ENCODE assay signal across 28 mouse cellular contexts in genomic region chr19:46016023-46016422, GRCm38 (mm10). TPM values are rescaled to one million over a fixed set of nuclear protein-coding genes. Genes with fewer than 3 reads are reported as not detected.
"Had no signal": no experiment of that assay in that cellular context is flagged by ENCODE, and none has a peak within 500 bp of the region (broad histone marks: within the 10 kb centered on the region; RNA-seq: fewer than 3 reads in every experiment).

No protein-coding gene starts in this region.

- ATAC-seq: forebrain, embryonic 13.5 days; forebrain, embryonic 14.5 days; forebrain, embryonic 15.5 days; forebrain, embryonic 16.5 days; forebrain, postnatal 0 days had no signal

- DNase-seq: cerebellum, adult 8-10 months; cerebellum, adult 9-10 months; cerebellum, adult 9-11 months; cerebellum, postnatal 10 days; cerebellum, postnatal 14 days; cerebellum, postnatal 25 days; cerebellum, postnatal 36 days; embryo, embryonic 11 days; forebrain, postnatal 0 days; gastrocnemius, adult 2 months; gastrocnemius, postnatal 10 days; gastrocnemius, postnatal 14 days; gastrocnemius, postnatal 25 days; gastrocnemius, postnatal 36 days; heart, adult 11 months; heart, adult 18-20 months; heart, adult 2 months had no signal

- H3K9me3 ChIP-seq: embryonic facial prominence, embryonic 10.5 days; embryonic facial prominence, embryonic 12.5 days; embryonic facial prominence, embryonic 13.5 days; embryonic facial prominence, embryonic 15.5 days; forebrain, embryonic 12.5 days; forebrain, embryonic 13.5 days; forebrain, embryonic 15.5 days had no signal

- H3K4me3 ChIP-seq: embryonic facial prominence, embryonic 10.5 days; embryonic facial prominence, embryonic 12.5 days; embryonic facial prominence, embryonic 13.5 days; embryonic facial prominence, embryonic 15.5 days; erythroblast, embryonic 14.5 days; forebrain, embryonic 10.5 days; forebrain, embryonic 12.5 days; forebrain, embryonic 13.5 days; forebrain, embryonic 15.5 days; gastrocnemius, adult 2 months; heart, adult 2 months had no signal

- H3K27ac ChIP-seq: embryonic facial prominence, embryonic 10.5 days; embryonic facial prominence, embryonic 12.5 days; embryonic facial prominence, embryonic 13.5 days; embryonic facial prominence, embryonic 15.5 days; forebrain, embryonic 10.5 days; forebrain, embryonic 12.5 days; forebrain, embryonic 13.5 days; forebrain, embryonic 15.5 days; gastrocnemius, adult 2 months; heart, adult 2 months had no signal

- H3K27me3 ChIP-seq: embryonic facial prominence, embryonic 12.5 days; embryonic facial prominence, embryonic 13.5 days; embryonic facial prominence, embryonic 15.5 days; forebrain, embryonic 12.5 days; forebrain, embryonic 13.5 days; forebrain, embryonic 15.5 days had no signal

- H3K4me1 ChIP-seq: embryonic facial prominence, embryonic 10.5 days; embryonic facial prominence, embryonic 12.5 days; embryonic facial prominence, embryonic 13.5 days; forebrain, embryonic 10.5 days; forebrain, embryonic 12.5 days; forebrain, embryonic 13.5 days; forebrain, embryonic 15.5 days had no signal

- H3K9ac ChIP-seq: embryonic facial prominence, embryonic 12.5 days; embryonic facial prominence, embryonic 13.5 days; embryonic facial prominence, embryonic 15.5 days; forebrain, embryonic 12.5 days; forebrain, embryonic 13.5 days; forebrain, embryonic 15.5 days; forebrain, postnatal 0 days had no signal

- H3K4me2 ChIP-seq: embryonic facial prominence, embryonic 12.5 days; embryonic facial prominence, embryonic 13.5 days; embryonic facial prominence, embryonic 15.5 days; forebrain, embryonic 12.5 days; forebrain, embryonic 13.5 days; forebrain, embryonic 15.5 days had no signal

- H3K36me3 ChIP-seq: embryonic facial prominence, embryonic 10.5 days; embryonic facial prominence, embryonic 12.5 days; embryonic facial prominence, embryonic 13.5 days; embryonic facial prominence, embryonic 15.5 days; forebrain, embryonic 10.5 days; forebrain, embryonic 12.5 days; forebrain, embryonic 15.5 days had no signal

RNA-seq across cellular contexts. Expression of gene Armh3, which starts 17.7 kb away (rescaled TPM):
- polyA plus RNA-seq: erythroblast, embryonic 14.5 days had no signal
